Mouse (Mus musculus): ENCODE results near the gene Hoxc9. TPM values are rescaled to one million over a fixed set of nuclear protein-coding genes. Genes with fewer than 3 reads are reported as not detected.

The Hoxc9 gene
- polyA plus RNA-seq, 2 experiments, result 0.03 TPM; not detected in 1

GRCm38 (mm10) chr15:102936279-102936972, 39.8 kb upstream of the Hoxc9 start, which contains the start of gene Hoxc12:
Gene Hoxc12 (plus strand): TSS chr15:102936757.
- Histone ChIP-seq H3K4me3 (ENCODE audit: insufficient read depth in 1 of 2, low read depth in 2 of 2, low read length in 2 of 2) (no peak within 1 kb of the TSS), H3K36me3 (replicated peaks; ENCODE audit: control insufficient read depth, insufficient read depth, low read depth) (no peaks in the 10 kb centered on the region), H3K27me3 (ENCODE audit: control insufficient read depth, insufficient read depth, low read length) (peaks cover 100% of the 10 kb centered on the region), H3K27ac (no peak within 1 kb of the TSS), H3K9ac (replicated peaks) (no peak within 1 kb of the TSS), H3K9me3 (ENCODE audit: control insufficient read depth, low read length) (no peaks in the 10 kb centered on the region), H3K4me2 (ENCODE audit: low read depth) (no peak within 1 kb of the TSS), H3K4me1 (replicated peaks; ENCODE audit: control insufficient read depth in 2 of 2, insufficient read depth in 2 of 2, low read length in 1 of 2) (no peaks in the 10 kb centered on the region)
- 3% methylated on average over 31 of the region's 31 CpGs for WGBS (ENCODE audit: insufficient replicate concordance)
- no peak for TF ChIP-seq CTCF (IDR thresholded peaks at IDR 0.05; ENCODE audit: low read depth)
- TF ChIP-seq EP300 (IDR thresholded peaks at IDR 0.05; ENCODE audit: low read depth), result no peak
- DNase-seq (ENCODE audit: low read depth in 3 of 3, low spot score in 3 of 3) (no peak), ATAC-seq (ENCODE audit: insufficient read depth) (no peak)

- no peaks in the 10 kb centered on the region for H3K9me3 ChIP-seq (ENCODE audit: control insufficient read depth, low read length)
- no peak overlapping the region for H3K4me2 ChIP-seq (ENCODE audit: low read depth)
- no peaks in the 10 kb centered on the region for H3K4me1 ChIP-seq (replicated peaks; ENCODE audit: control insufficient read depth in 2 of 2, insufficient read depth in 2 of 2, low read length in 1 of 2)
- TF ChIP-seq EP300 (IDR thresholded peaks at IDR 0.05; ENCODE audit: low read depth) (no peak), CTCF (IDR thresholded peaks at IDR 0.05; ENCODE audit: low read depth) (no peak)
- no peaks in the 10 kb centered on the region for H3K36me3 ChIP-seq (replicated peaks; ENCODE audit: control insufficient read depth, insufficient read depth, low read depth)
- 3% methylated on average over 50 of the region's 50 CpGs for WGBS (ENCODE audit: insufficient replicate concordance)
- H3K9ac ChIP-seq (replicated peaks), result no peak overlapping the region
- no peak overlapping the region for H3K27ac ChIP-seq
- no peak overlapping the region for H3K4me3 ChIP-seq (ENCODE audit: insufficient read depth in 1 of 2, low read depth in 2 of 2, low read length in 2 of 2)
- no peak for DNase-seq (ENCODE audit: low read depth in 3 of 3, low spot score in 3 of 3)
- ATAC-seq (ENCODE audit: insufficient read depth), result no peak
- H3K27me3 ChIP-seq (ENCODE audit: control insufficient read depth, insufficient read depth, low read length), result peaks cover 100% of the 10 kb centered on the region
These were observed 39.1 kb upstream of the Hoxc9 start for GRCm38 (mm10) chr15:102937036-102937666.

GRCm38 (mm10) chr15:102939256-102940155, 36.7 kb upstream of the Hoxc9 start:
- no peak overlapping the region for H3K4me3 ChIP-seq (ENCODE audit: insufficient read depth in 1 of 2, low read depth in 2 of 2, low read length in 2 of 2)
- peaks cover 100% of the 10 kb centered on the region for H3K27me3 ChIP-seq (ENCODE audit: control insufficient read depth, insufficient read depth, low read length)
- no peak overlapping the region for H3K9ac ChIP-seq (replicated peaks)
- TF ChIP-seq CTCF (IDR thresholded peaks at IDR 0.05; ENCODE audit: low read depth) (no peak), EP300 (IDR thresholded peaks at IDR 0.05; ENCODE audit: low read depth) (no peak)
- H3K27ac ChIP-seq, result no peak overlapping the region
- no peaks in the 10 kb centered on the region for H3K9me3 ChIP-seq (ENCODE audit: control insufficient read depth, low read length)
- DNase-seq (ENCODE audit: low read depth in 3 of 3, low spot score in 3 of 3), result no peak
- H3K4me2 ChIP-seq (ENCODE audit: low read depth), result no peak overlapping the region
- no peak for ATAC-seq (ENCODE audit: insufficient read depth)
- H3K36me3 ChIP-seq (replicated peaks; ENCODE audit: control insufficient read depth, insufficient read depth, low read depth), result no peaks in the 10 kb centered on the region
- whole genome bisulfite sequencing (ENCODE audit: insufficient replicate concordance), result 3% methylated on average over 34 of the region's 34 CpGs
- H3K4me1 ChIP-seq (replicated peaks; ENCODE audit: control insufficient read depth in 2 of 2, insufficient read depth in 2 of 2, low read length in 1 of 2), result no peaks in the 10 kb centered on the region

GRCm38 (mm10) chr15:102942739-102943467, 33.3 kb upstream of the Hoxc9 start:
- H3K4me3 ChIP-seq (ENCODE audit: insufficient read depth in 1 of 2, low read depth in 2 of 2, low read length in 2 of 2), result no peak overlapping the region
- DNase-seq (ENCODE audit: low read depth in 3 of 3, low spot score in 3 of 3) (no peak), ATAC-seq (ENCODE audit: insufficient read depth) (no peak)
- TF ChIP-seq CTCF (IDR thresholded peaks at IDR 0.05; ENCODE audit: low read depth) (peak; percentile 27; the same call in 1 of the 2 replicates), EP300 (IDR thresholded peaks at IDR 0.05; ENCODE audit: low read depth) (no peak)
- H3K27me3 ChIP-seq (ENCODE audit: control insufficient read depth, insufficient read depth, low read length), result peaks cover 99% of the 10 kb centered on the region
- no peaks in the 10 kb centered on the region for H3K4me1 ChIP-seq (replicated peaks; ENCODE audit: control insufficient read depth in 2 of 2, insufficient read depth in 2 of 2, low read length in 1 of 2)
- H3K9me3 ChIP-seq (ENCODE audit: control insufficient read depth, low read length), result no peaks in the 10 kb centered on the region
- H3K9ac ChIP-seq (replicated peaks), result no peak overlapping the region
- no peaks in the 10 kb centered on the region for H3K36me3 ChIP-seq (replicated peaks; ENCODE audit: control insufficient read depth, insufficient read depth, low read depth)
- no peak overlapping the region for H3K4me2 ChIP-seq (ENCODE audit: low read depth)
- no peak overlapping the region for H3K27ac ChIP-seq
- under 1% methylated on average over 53 of the region's 53 CpGs for WGBS (ENCODE audit: insufficient replicate concordance)
